Mouse (Mus musculus) embryo, embryonic 10 days (tissue): ENCODE results near the gene Lypd9.
"Not testable (repeated sequence)": the region's sequence is repeated elsewhere in the genome, so short reads cannot be mapped to it uniquely, and the experiment has no call there.

Experiments
- DNase-seq: peaks from one replicate; pipeline ENCODE4 v3.0.0-alpha.2; 2015; ENCODE audit warnings: low spot score

Gene Lypd9

DNA sequence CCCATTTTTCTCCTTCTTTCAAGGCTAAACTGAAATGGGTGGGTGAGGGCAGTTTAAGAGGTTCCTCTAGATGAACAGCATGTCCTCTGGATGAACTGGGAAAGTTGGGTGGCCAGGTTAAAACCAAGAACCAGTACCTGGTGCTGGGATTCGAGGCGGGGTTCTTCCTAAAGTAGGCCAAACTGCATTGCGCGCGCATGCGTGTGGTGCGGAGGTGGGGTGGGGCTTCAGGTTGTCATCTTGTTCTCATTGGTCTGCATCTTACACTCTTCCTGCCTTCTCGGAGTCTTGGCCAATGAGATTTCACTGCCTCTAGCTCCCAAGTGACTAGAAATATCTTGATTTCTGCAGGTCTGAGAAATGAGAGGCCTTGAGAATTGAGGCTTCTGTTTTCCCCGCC is at the start of gene Lypd9:
Gene Lypd9, minus strand, starts transcription at position 165 of the 400 bp plus-strand sequence.
- DNase-seq = no peak

DNA sequence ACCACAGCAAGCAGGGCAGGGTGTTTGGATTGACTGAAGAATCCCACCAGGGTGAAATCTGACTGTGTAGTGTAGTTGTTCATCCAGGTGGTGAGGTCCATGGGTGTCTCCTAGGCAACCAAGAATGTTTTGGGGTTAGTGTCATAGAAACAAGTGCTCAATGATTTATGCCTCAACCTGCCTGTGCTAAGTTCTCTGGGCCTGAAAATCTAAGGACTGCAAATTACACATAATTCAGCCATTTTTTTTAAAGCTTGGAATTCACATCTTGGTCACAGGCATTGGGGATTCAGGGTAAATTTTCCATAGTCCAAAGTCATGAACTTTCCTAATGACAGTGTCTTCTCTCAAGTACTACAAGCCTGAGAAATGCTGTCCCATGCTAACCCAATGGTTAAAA is 49.7 kb upstream of the Lypd9 start, which contains the start of gene Olfr331:
Gene Olfr331, minus strand, starts transcription at position 101 of the 400 bp plus-strand sequence.
- not testable (repeated sequence) for DNase-seq

DNA sequence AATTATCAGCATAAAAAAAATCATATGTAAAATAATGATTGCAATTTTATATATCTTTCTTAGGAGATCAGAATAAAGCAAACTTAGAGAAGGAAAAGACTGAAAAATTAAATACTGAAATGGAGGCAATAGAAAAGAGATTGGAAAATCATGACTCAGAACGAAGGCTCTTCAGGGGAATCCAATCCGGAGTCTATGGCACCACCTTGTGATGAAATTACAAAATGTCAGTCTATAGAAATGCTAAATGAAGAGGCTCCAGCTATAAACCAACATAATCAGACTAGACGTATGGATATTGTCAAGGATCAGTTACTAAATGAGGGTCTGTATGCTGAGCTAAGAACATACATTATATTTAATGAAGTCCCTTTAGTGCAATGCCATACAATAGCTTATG is 46.6 kb upstream of the Lypd9 start:
- no peak for DNase-seq

DNA sequence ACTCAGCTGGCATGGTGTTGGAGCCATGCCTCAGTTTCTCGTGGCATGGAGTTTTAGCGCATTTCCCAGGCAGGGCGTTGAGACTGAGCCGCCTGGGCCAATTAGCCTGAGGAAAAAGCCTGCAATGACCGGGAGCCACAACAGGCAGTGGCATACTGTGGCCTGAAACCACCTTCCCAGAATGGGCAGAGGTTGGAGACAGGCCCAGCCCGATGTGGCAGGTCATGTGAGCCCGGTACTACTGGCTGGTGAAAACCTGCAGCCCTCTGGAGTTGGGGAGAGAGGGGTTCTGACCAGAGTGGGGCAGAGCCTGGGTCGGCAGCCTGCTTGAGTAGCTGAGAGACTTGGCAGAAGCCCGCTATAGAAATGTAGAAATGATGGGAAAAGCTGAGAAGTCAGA is 46.0 kb upstream of the Lypd9 start:
- DNase-seq = no peak

DNA sequence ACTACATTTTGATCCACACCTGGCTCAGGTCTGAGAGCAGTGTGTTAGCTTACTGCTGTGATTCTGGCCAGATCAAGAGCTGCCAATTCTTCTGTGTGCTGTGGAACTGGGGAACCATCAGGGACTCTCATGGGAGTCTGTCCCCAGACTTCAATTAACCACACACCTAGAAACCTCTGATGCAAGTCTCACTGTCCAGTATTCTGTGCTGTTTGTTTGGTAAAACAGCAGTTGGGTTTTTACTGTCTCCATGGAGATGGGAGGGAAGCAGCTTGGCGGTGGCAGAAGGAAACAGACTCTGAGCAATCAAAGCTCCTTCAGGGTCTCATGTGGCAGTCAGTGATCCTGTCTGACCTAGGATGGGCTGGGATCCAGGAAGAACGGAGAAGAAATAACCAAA is 39.7 kb upstream of the Lypd9 start, which contains the start of gene Olfr332:
Gene Olfr332, minus strand, starts transcription at position 101 of the 400 bp plus-strand sequence.
- DNase-seq = no peak

DNA sequence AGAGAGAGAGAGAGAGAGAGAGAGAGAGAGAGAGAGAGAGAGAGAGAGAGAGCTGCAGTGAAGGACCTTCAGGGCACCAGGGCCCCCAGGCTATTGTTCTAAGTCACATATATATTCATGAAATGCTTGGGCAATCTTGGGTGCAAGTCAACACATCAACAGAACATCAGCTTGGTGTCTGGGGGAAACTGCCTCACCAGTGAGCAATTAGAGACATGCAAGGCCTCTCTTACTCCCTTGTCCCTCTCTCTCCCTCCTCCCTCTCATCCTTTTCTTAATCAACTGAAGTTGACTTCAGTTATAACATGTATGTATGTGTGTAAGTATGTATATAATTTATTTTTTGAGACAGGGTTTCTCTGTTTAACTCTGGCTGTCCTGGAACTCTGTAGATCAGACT is 9.4 kb upstream of the Lypd9 start, which contains the start of gene Olfr30:
Gene Olfr30, minus strand, starts transcription at position 101 of the 400 bp plus-strand sequence.
- DNase-seq = no peak

DNA sequence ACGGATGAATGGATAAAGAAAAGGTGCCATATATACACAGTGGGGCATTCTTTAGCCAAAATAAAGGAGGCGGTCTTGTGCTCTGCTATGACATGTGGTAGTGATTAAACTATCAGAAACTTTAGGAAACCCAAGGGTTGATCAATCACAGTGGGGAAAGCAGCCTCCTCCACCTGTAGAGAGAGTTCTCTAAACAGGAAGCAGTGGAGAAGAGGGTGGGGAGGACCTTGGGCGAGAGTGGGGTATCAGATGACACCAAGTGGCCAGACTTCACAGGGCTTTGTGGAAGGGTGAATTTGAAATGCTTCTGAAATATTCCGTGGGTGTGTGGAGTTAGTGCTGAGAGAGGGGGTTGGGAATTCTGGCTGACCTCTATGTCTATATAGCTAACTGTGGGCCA is 869 bp upstream of the Lypd9 start:
- peak; percentile 17 for DNase-seq

DNA sequence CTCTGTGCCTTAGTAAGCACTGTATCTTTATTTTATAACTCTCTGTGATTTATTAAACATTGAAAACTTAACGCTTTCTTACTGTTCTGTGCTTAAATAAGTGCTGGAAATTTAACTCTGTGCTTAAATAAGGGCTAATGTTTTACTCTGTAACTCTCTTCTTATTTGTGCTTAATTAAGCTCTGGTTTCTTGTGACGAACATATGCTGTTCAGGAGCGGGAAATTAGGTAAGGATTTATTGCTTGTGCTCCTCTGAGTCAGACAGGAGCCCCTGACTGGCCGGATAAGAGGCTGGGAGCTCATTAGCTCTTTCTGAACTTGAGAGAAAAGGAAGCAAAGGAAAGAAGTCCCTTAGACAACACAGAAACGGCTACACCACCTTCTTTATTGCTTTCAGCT is 14.9 kb downstream of the Lypd9 start:
- DNase-seq = peak; percentile 11

DNA sequence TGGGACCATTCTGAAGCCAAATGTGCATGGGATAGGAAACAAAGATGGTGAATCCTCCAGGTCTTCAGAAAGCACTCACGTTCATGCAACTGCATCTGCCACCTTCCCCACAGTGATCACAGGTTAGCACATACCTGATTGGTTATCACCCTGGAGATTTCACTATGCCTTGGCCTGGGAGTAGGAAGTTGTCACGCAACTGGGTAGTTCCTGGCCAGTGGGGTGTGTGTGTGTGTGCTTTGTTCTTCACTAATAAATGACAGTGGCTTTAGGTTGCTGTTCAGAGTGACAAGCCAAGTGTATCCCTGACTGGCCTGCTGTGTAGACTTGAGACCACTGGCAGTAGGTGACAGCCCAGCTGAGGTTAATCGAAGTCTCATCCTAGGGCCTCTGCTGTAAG is 20.5 kb downstream of the Lypd9 start, which contains the start of gene Gm12253:
Gene Gm12253, plus strand, starts transcription at position 301 of the 400 bp plus-strand sequence.
- no peak for DNase-seq

DNA sequence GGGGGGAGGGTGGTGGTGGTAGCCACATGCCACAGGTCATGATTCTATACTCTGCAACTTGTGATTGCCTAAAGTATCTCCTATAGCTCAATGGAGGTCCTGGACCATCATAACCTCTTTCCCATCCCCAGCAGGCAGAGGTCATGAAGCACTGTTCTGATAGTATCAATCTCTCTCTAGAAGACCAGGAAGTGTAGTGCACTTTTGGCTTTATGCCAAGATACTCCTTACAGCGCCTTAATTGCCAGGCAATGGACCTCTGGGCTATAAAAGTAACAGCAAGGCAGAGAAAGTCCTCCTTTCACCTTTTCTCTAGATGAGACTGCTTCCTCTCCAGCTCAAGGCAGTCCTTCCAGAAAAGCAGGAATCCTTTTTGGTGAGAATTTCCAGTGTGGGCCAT is 31.9 kb downstream of the Lypd9 start, which contains the start of gene 1810065E05Rik:
Gene 1810065E05Rik, plus strand, starts transcription at position 297 of the 400 bp plus-strand sequence.
- no peak for DNase-seq

DNA sequence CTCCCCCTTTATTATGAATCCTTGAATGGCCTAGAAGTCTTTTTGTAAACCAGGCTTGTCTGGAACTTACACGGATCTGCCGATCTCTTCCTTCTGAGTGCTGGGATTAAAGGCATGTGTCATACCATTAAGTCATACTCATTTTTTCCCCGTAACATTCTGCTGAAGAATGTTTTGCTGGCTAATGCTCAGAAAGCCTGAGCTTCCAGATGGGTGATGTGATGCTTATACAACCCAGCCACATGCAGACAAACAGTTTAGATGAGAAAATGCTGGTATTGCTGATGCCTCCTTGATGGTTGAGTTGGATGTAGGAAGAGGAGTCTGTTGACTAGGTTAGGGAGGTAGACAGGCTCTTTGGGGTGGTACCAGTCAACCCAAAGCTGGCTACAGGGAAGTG is 34.4 kb downstream of the Lypd9 start:
- DNase-seq = no peak

DNA sequence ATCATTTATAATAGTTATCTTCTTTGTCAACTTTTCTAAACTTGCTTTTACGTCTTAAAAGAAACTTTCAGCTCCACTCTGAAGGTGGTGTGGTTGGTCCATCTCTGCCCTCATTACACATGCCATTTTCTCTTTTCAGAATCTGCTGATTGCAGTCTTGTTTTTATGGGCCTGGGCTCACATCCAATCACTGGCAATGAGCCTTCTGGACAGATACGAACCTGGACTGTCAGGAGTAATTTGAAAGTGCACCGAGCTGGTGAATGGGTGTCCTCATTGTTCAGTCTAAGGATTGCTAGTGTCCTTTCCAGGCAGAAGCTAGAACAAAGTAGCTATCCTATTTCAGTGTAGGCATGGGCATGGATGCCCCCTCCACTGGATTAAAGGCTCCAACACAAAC is 44.7 kb downstream of the Lypd9 start:
- no peak for DNase-seq

DNA sequence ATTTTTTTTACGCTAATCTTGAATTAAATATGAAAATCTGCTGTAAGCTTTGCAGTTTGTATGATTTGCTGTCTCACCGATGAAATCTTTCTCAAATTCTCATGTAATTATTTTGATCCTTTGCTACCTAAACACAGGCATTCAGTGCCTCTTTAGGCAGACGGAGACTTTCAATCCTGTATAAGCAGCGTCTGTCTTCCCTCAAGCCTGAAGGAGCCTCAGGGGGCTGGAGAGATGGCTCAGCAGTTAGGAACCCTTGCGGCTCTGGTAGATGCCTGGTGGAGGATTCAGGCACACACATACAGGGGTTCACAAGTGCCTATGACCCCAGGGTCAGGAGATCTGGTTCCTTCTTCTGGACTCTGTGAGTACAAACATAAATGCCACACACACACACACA is 52.1 kb downstream of the Lypd9 start:
- DNase-seq = no peak

DNA sequence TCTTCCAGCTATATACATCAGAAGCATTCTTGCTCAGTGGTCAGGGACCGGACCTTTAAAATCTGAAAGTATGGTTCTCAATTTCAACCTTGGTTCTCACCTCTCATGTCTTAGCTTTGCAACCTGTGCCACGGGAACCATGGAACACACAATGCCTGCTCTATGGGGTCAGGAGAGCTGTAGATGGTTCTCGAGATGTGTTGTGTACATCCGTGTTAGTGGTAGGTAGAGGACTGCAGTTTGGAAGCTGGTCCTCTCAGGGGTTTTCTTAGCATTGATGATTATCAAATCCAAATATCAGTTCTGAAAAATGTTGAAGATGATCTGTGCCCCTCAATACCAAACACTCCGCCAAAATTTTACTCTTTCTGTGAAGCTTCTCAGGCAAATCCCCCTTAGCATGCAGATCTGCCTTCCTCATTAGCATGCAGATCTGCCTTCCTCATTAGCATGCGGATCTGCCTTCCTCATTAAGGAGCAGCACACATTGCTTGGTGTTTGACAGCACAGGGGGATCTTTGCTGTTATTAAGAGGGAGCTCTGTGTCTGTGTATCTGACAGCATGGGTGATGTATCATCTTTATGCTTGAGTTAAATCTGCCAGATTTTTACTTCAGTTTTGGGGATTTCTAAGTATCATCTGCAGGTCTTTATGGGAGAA is 52.6 kb downstream of the Lypd9 start:
- no peak for DNase-seq
